Mouse (Mus musculus) adrenal gland, postnatal 4 days (tissue): Measurements from ENCODE around the gene Kif3c. TPM values are rescaled to one million over a fixed set of nuclear protein-coding genes. Genes with fewer than 3 reads are reported as not detected.
A peak's percentile ranks its signal among the peaks of the same experiment; 100 is the strongest.

Experiments
- DNase-seq, 2 experiments: peaks; one replicate each; pipeline ENCODE4 v3.0.0; 2021 to 2022; ENCODE audit warnings: low spot score in 2 of 2, mixed read lengths in 2 of 2
- long read RNA-seq, 2 experiments: library from polyadenylated mRNA; stranded (forward); transcript quantifications; one replicate each; pipeline ENCODE4 v2.0.0; 2021
- total RNA-seq, 2 experiments: library from RNA; stranded (reverse); gene quantifications; 2 replicates each; pipeline ENCODE4 v1.2.3; 2021

The Kif3c gene
- 10 to 100 TPM; 29.2 to 33.0 TPM for total RNA-seq
- long read RNA-seq, experiment 1, full-length matches to known transcripts: 17 of 18 reads
- long read RNA-seq, experiment 1, partial matches to known transcripts: 0 of 18 reads
- long read RNA-seq, experiment 1, other reads (novel, unspliced or antisense): 1 of 18 reads
- long read RNA-seq, experiment 2, full-length matches to known transcripts: 32 of 45 reads
- long read RNA-seq, experiment 2, partial matches to known transcripts: 2 of 45 reads
- long read RNA-seq, experiment 2, other reads (novel, unspliced or antisense): 11 of 45 reads

GRCm38 (mm10) chr12:3364508-3365448 is at the start of gene Kif3c:
TSS of gene Kif3c (plus strand) at chr12:3365132.
- DNase-seq: peak; percentile 21 to 47

GRCm38 (mm10) chr12:3316083-3316482 is 48.8 kb upstream of the Kif3c start:
- no peak for DNase-seq

GRCm38 (mm10) chr12:3316937-3317336 is 48.0 kb upstream of the Kif3c start:
- DNase-seq: no peak

- DNase-seq: no peak
These were observed 45.6 kb upstream of the Kif3c start for GRCm38 (mm10) chr12:3319377-3319776.

GRCm38 (mm10) chr12:3323241-3323640 is 41.7 kb upstream of the Kif3c start:
- no peak for DNase-seq

GRCm38 (mm10) chr12:3325232-3325631 is 39.7 kb upstream of the Kif3c start:
- DNase-seq: no peak

GRCm38 (mm10) chr12:3329677-3330076 is 35.3 kb upstream of the Kif3c start:
- DNase-seq: no peak

GRCm38 (mm10) chr12:3338931-3339330 is 26.0 kb upstream of the Kif3c start:
- no peak for DNase-seq

- DNase-seq: no peak
These were observed 20.8 kb upstream of the Kif3c start for GRCm38 (mm10) chr12:3344155-3344554.

- no peak for DNase-seq
These were observed 19.9 kb upstream of the Kif3c start for GRCm38 (mm10) chr12:3345038-3345437.

- DNase-seq: no peak
These were observed 17.2 kb upstream of the Kif3c start for GRCm38 (mm10) chr12:3347682-3348081.

GRCm38 (mm10) chr12:3349387-3349786 is 15.5 kb upstream of the Kif3c start:
- DNase-seq: no peak

GRCm38 (mm10) chr12:3350136-3350535 is 14.8 kb upstream of the Kif3c start:
- DNase-seq: no peak

- DNase-seq: no peak
These were observed 12.7 kb upstream of the Kif3c start for GRCm38 (mm10) chr12:3352216-3352615.

- no peak for DNase-seq
These were observed 9.9 kb upstream of the Kif3c start for GRCm38 (mm10) chr12:3355068-3355467.

- DNase-seq: no peak
These were observed 8.1 kb upstream of the Kif3c start for GRCm38 (mm10) chr12:3356824-3357223.

- DNase-seq: peak; percentile 57 to 60
These were observed 5.6 kb upstream of the Kif3c start for GRCm38 (mm10) chr12:3359302-3359701.

GRCm38 (mm10) chr12:3360043-3360442 is 4.9 kb upstream of the Kif3c start:
- no peak for DNase-seq

- DNase-seq: no peak
These were observed 856 bp upstream of the Kif3c start for GRCm38 (mm10) chr12:3364076-3364475.

- DNase-seq: no peak
These were observed 687 bp downstream of the Kif3c start for GRCm38 (mm10) chr12:3365449-3366189.

- DNase-seq: no peak
These were observed 1.4 kb downstream of the Kif3c start for GRCm38 (mm10) chr12:3366190-3366956.
